Mouse (Mus musculus) stomach, postnatal 0 days (tissue): Measurements from ENCODE around the gene Uvrag.

Experiments
- CTCF ChIP-seq: IDR thresholded peaks from 2 replicates; pipeline ENCODE4 v1.5.1; 2016; ENCODE audit warnings: antibody characterized with exemption, low read depth, mild to moderate bottlenecking, moderate library complexity
- EP300 ChIP-seq: optimal IDR thresholded peaks from 2 replicates; pipeline ENCODE3; 2016; ENCODE audit warnings: antibody characterized with exemption

GRCm38 (mm10) chr7:99146906-99147305 lies 6.0 kb upstream of the Uvrag start:
- TF ChIP-seq CTCF (no peak), EP300 (no peak)
